Mouse (Mus musculus) spleen, adult 18-20 months (tissue): ENCODE results near the gene Fam129b.
A peak's percentile ranks its signal among the peaks of the same experiment; 100 is the strongest.

Experiments
- DNase-seq, 2 experiments: peaks; one replicate each; pipeline ENCODE4 v3.0.0; 2022; ENCODE audit warnings: mixed read lengths in 2 of 2

Fam129b gene

GRCm38 (mm10) chr2:32927624-32928234, 51.8 kb downstream of the Fam129b start:
- DNase-seq, result no peak

- peak; percentile 23 to 46 for DNase-seq
Measured at GRCm38 (mm10) chr2:32928235-32928946, 52.5 kb downstream of the Fam129b start.

- no peak for DNase-seq
Measured at GRCm38 (mm10) chr2:32928947-32929829, 53.3 kb downstream of the Fam129b start.

GRCm38 (mm10) chr2:32931730-32932129, 55.8 kb downstream of the Fam129b start:
- no peak for DNase-seq

GRCm38 (mm10) chr2:32938741-32939140, 62.8 kb downstream of the Fam129b start:
- DNase-seq, result no peak

GRCm38 (mm10) chr2:32939418-32939817, 63.5 kb downstream of the Fam129b start:
- DNase-seq, result peak in 1 of 2 experiments; percentile 27

- no peak for DNase-seq
Measured at GRCm38 (mm10) chr2:32940483-32940882, 64.6 kb downstream of the Fam129b start.

GRCm38 (mm10) chr2:32947454-32947853, 71.5 kb downstream of the Fam129b start:
- DNase-seq, result no peak

GRCm38 (mm10) chr2:32954581-32954980, 78.7 kb downstream of the Fam129b start:
- DNase-seq, result no peak

GRCm38 (mm10) chr2:32957344-32957743, 81.4 kb downstream of the Fam129b start:
- no peak for DNase-seq

GRCm38 (mm10) chr2:32960273-32960672, 84.4 kb downstream of the Fam129b start:
- DNase-seq, result no peak

GRCm38 (mm10) chr2:32961192-32961995, 85.5 kb downstream of the Fam129b start, which contains the start of the genes Rpl12 and Lrsam1:
Gene Rpl12 (plus strand): TSS chr2:32961559.
Gene Lrsam1 (minus strand): TSS chr2:32961614.
- peak; percentile 92 to 96 for DNase-seq

- DNase-seq, result no peak
Measured at GRCm38 (mm10) chr2:32962062-32962874, 86.4 kb downstream of the Fam129b start.

GRCm38 (mm10) chr2:32962875-32963220, 86.9 kb downstream of the Fam129b start:
- DNase-seq, result no peak

GRCm38 (mm10) chr2:32963544-32963943, 87.6 kb downstream of the Fam129b start:
- no peak for DNase-seq

GRCm38 (mm10) chr2:32963981-32964380, 88.1 kb downstream of the Fam129b start:
- DNase-seq, result no peak

GRCm38 (mm10) chr2:32964659-32965457, 88.9 kb downstream of the Fam129b start:
- no peak for DNase-seq

GRCm38 (mm10) chr2:32965511-32966183, 89.7 kb downstream of the Fam129b start:
- DNase-seq, result no peak

GRCm38 (mm10) chr2:32966184-32966688, 90.3 kb downstream of the Fam129b start:
- no peak for DNase-seq
